Mouse (Mus musculus) adrenal gland, postnatal 4 days (tissue): ENCODE data around the gene Kmt2a. TPM values are rescaled to one million over a fixed set of nuclear protein-coding genes. Genes with fewer than 3 reads are reported as not detected.
A peak's percentile ranks its signal among the peaks of the same experiment; 100 is the strongest.

Source experiments
- DNase-seq, 2 experiments: peaks; one replicate each; pipeline ENCODE4 v3.0.0; 2021 to 2022; ENCODE audit warnings: low spot score in 2 of 2, mixed read lengths in 2 of 2
- total RNA-seq, 2 experiments: library from RNA; stranded (reverse); gene quantifications; 2 replicates each; pipeline ENCODE4 v1.2.3; 2021

Gene Kmt2a
- total RNA-seq, 2 experiments from 2014 or later: 38.2 to 40.3 TPM

DNA sequence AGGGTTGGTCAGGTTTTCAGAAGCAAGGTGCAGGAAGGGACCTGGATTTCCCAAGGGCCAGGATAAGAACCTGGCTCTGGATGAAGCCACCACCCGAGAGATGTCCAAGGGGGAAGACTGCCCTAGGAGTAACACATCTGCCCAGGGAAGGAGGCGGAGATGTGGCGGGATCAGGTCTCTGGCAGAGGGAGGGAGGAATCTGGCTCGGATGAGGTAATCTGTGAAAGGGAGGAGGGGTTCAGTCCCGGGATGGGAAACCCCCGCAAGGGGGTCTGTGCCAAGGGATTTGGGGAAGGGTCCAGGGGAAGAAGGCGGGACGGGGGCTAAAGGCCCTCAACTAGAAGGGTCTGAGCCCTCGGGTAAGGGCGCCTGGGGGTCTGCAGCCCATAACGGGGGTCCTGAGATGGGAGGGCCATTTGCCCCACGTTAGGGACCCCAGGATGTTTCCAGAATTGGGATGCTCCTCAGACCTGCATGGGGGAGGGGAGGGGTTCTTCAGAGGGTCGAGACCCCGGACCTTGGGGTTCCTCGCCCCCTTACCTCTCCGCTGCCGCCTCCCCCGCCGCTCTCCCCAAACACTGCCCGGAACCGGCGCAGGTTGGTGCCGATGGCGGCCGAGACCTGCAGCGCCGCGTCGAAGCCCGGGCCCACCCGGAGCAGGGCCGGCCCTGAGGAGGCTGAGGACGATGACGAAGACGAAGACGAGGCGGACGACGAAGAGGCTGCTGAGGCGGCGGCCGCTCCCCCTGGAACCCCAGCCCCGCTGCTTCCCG is 601 bp downstream of the Kmt2a start:
- peak in 1 of 2 experiments; percentile 8 for DNase-seq

- DNase-seq: no peak
Observed at GRCm38 (mm10) chr9:44879694-44880271, 1.3 kb downstream of the Kmt2a start.

DNA sequence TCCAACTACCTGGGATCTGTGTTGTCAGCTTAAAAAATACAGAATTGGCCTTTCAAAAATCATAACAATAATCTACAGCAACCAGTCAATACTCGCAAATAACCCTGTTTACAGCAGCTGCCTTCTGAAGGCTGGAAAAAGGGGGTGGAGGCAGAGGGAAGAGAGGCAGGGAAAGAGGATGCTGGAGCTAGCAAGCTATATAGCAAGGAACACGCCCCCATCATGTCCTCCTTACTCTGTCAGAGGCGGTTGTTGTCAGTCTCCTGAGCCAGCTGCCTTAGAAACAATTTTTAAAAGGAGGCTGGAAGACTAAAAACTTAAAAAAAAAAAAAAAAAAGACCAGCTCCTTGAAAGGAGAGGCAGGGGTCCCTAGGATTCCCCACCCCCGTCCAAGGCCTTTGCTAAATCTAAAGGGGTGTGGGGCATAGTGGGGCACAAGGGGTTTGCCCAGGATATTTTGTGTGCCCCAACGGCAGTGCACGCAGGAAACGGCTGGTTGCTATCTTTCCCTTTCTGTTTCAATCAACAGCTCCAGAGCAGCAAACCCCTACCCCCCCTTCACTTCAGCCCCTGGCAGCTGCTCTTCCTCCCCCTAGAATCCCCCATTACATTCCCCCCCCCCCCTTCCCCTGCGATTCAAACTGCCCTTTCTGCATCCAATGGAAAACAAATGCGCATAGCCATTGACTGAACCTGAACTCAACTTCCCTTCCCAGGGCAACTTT is 2.2 kb downstream of the Kmt2a start:
- DNase-seq: no peak

- DNase-seq: no peak
Observed at GRCm38 (mm10) chr9:44877686-44878085, 3.4 kb downstream of the Kmt2a start.

DNA sequence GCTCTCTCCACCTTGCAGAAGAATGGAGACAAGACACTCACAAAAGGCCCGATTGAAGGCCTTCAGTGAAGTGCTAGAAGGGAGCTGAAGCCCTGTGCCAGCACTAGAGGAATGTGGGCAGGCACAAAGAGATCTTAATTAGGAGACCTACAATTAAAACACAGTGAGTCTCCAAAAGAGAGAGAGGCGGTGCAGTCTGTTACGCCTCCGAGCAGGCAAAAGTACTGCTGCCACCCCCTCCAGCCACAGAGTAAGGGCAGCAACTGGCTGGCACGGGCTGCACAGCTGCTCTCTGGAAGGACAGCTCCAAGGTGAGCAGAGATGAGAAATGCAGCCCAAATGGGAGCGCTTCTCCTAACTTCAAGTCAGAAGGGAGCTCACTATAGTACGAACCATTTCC is 5.6 kb downstream of the Kmt2a start:
- peak in 1 of 2 experiments; percentile 22 for DNase-seq

DNA sequence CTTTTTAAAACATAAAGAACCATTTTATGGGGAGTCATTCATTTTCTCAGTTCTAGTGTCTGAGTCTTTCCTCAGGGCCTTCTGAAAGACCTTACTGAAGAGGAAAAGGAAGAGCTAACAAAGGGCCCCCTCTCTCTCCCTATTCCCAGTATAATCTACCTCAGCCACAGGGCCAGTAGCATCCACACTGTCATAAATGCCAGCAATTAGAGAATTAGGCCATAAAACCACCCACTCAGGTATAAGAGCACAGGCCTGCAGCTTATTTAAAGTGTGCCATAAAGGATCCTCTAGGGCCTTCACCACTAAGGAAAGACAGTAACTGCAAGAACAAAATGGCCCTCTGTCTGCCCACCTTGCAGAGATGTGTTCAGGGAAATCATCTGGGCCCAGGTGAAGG is 6.9 kb downstream of the Kmt2a start:
- DNase-seq: no peak

- no peak for DNase-seq
Observed at GRCm38 (mm10) chr9:44873665-44874064, 7.4 kb downstream of the Kmt2a start.

DNA sequence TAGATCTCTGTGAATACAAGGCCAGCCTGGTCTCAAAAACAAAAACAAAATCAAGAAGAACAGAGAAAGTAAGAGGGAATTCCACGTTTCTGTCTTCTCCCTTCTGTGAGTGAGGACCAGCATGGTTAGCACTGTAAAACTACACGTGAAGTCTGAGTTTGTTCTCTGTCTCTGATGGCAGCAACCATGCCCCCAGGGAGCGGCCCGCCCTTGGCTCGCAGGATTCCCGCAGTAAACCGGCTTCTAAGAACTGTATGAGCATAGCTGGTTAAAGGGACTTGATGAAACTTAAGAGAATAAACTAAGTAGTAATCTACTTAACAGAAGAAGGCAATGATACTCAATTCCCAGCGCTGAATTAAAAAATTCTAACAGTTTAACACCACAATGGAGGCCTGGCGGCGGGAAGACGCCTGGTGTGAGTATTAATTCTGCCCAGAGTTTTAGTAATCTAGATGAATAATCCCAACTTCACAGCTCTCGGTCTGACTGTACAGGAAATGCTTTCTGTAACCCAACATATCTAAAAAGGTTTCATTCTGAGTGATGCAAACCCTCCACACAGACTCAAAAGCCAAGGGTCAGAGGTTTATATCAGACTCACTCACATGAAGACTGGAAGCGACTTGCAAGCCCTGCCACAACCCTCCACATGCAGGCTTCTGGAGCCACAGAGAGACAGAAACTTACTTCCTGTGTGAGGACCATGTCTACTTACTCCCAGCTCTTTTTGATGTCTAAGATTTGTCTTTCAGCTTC is 12.6 kb downstream of the Kmt2a start:
- no peak for DNase-seq

- DNase-seq: no peak
Observed at GRCm38 (mm10) chr9:44867664-44868063, 13.4 kb downstream of the Kmt2a start.

GRCm38 (mm10) chr9:44866501-44867240 is 14.4 kb downstream of the Kmt2a start:
- no peak for DNase-seq

GRCm38 (mm10) chr9:44861121-44861520 is 20.0 kb downstream of the Kmt2a start:
- DNase-seq: no peak

GRCm38 (mm10) chr9:44858657-44859056 is 22.4 kb downstream of the Kmt2a start:
- no peak for DNase-seq

DNA sequence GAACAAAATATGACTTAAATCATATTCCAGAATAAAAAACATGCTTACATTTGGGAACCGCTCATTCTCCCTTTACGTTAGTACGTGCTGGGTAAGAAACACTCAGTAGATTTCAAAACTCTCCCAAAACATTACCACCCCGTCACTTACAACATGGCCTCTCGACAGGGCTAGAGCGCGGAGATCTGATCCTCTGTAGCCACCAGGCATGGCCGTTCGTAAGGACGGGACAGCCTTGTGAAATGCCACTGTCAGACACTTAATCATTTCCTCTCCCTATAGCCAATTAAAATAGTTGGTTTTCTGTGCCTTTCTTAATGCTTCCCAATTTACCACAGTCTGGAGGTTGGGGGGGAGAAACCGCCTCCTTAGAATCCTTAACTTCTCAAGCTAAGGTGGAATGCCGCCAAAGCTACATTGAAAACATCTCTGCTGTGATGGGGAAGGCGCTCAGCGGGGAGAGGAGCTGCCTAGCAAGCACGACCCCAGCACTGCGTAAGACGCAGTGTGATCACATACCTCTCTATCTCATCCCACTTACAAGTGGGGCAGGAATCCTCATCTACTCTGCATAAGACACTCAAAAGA is 23.6 kb downstream of the Kmt2a start:
- no peak for DNase-seq

DNA sequence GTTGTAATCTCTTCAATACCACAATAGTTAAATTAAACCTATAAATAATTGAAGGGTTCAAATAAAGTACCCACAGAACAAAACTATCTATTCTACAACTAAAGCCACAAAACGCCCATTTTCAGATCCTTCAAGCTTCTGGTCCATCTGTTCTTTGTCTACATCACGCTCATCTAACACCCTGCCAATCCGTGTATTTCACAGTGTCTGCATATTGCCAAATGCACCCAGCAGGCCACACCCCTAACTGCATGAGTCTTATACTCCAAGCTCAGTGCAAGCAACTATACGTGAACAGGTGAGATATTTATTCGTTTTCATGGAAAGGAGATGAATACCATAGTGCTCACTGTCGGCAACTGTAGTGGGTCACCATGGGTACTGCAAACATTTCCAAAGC is 25.9 kb downstream of the Kmt2a start:
- DNase-seq: no peak

- DNase-seq: no peak
Observed at GRCm38 (mm10) chr9:44847446-44847845, 33.6 kb downstream of the Kmt2a start.

DNA sequence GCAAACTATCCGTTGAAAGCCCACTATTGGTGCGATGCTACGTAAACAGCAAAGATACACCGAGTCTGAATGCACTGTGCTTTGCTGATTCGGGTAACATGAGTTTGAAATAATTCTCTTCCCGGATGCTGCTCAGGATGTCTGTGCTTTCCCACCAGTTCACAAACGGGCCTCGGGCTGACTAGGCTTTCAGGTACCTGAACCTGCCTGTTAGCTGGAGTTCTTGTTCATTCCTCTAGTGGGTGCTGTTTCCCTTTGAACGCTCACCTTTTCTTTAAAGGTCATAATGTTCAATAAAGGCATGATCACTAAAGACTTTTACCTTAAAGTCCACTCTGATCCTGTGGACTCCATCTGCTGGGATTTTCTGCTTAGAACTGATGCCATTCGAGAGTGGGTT is 39.9 kb downstream of the Kmt2a start:
- no peak for DNase-seq

- DNase-seq: peak; percentile 49 to 72
Observed at GRCm38 (mm10) chr9:44836439-44836838, 44.7 kb downstream of the Kmt2a start.

DNA sequence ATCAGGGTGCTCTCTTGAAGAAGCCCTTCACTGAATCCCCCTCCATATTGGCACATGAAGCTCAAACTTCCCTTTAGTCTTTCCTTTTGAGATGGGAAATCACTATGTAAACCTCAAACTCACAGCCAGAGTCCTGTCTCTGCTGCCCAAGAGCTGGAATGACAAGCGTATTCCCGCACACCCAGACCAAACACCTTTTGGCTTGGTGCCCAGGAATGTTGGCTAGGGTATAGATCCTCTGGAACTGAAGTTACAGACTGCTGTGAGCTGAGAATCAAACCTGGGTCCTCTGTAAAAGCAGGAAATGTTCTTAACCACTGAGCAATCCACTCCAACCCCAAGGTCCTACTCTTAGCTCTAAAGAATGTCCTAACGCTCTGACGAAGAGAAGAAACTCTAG is 48.7 kb downstream of the Kmt2a start:
- no peak for DNase-seq

DNA sequence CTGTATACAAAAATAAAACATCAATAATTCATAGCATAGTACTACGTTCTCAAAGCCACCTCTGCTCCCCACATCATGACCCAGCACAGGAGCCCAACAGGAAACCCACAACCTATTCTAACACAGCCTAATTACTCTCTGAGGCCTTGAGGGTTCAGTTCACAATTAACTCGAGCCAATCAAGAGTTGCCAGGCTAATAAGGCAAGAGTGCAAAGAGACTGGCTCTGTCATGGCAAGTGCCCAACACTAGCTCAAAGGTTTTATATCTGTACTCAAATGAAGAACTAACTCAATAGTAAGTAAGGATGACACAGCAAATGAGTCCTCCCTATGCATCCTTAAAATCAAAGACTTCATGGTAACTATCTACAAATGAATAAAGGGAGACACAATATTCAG is 50.6 kb downstream of the Kmt2a start:
- DNase-seq: no peak

- DNase-seq: no peak
Observed at GRCm38 (mm10) chr9:44828944-44829343, 52.2 kb downstream of the Kmt2a start.
